Mouse (Mus musculus): ENCODE data around the gene Meiob.

The Meiob gene

GRCm38 (mm10) chr17:24874989-24875388 lies 70.9 kb downstream of the Meiob start:
- no peak for DNase-seq

- DNase-seq = no peak
Measured at GRCm38 (mm10) chr17:24877336-24878116, 73.4 kb downstream of the Meiob start.

GRCm38 (mm10) chr17:24878117-24878397 lies 74.0 kb downstream of the Meiob start:
- DNase-seq = no peak

GRCm38 (mm10) chr17:24878531-24878930 lies 74.4 kb downstream of the Meiob start:
- no peak for DNase-seq

GRCm38 (mm10) chr17:24881738-24882440 lies 77.8 kb downstream of the Meiob start:
- peak; percentile 47 to 49 for DNase-seq

GRCm38 (mm10) chr17:24884391-24884790 lies 80.3 kb downstream of the Meiob start:
- DNase-seq = no peak

- no peak for DNase-seq
Measured at GRCm38 (mm10) chr17:24885356-24886133, 81.5 kb downstream of the Meiob start.

- peak; percentile 96 to 97 for DNase-seq
Measured at GRCm38 (mm10) chr17:24886134-24886931, 82.2 kb downstream of the Meiob start, which contains the start of the genes Nubp2 and Spsb3. Nubp2 (minus strand) TSS chr17:24886349. Spsb3 (plus strand) TSS chr17:24886643.

- no peak for DNase-seq
Measured at GRCm38 (mm10) chr17:24886932-24887271, 82.8 kb downstream of the Meiob start.

- no peak for DNase-seq
Measured at GRCm38 (mm10) chr17:24887291-24888080, 83.4 kb downstream of the Meiob start.

- no peak for DNase-seq
Measured at GRCm38 (mm10) chr17:24888862-24889261, 84.8 kb downstream of the Meiob start.

Measured in B cell, adult 2 months (primary cell).